Mouse (Mus musculus): ENCODE measurements around the gene Chac1.

Gene Chac1

GRCm38 (mm10) chr2:119350555-119351486 lies at the start of gene Chac1:
TSS of gene Chac1 (plus strand) at chr2:119351229.
- DNase-seq = peak; percentile 90

- DNase-seq = no peak
These were observed 48.2 kb upstream of the Chac1 start for GRCm38 (mm10) chr2:119302876-119303275.

DNA sequence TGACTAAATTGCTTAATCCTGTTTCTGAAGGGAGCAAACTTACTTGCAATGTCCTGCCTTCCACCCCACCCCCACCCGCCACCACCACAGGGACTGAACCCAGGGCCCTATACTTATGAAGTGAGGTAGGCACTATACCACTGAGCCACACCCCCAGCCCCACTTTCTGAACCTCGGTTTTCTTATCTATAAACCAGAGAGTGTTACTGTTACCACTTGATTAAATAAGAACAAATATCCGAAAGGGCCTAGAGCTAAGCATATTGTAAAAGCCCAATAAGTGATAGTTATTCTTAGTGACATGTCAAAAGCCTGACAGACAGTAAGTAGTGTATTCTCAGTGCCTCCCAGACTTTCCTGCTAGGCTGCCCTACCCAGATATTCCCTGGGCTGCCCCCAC lies 46.6 kb upstream of the Chac1 start:
- no peak for DNase-seq

DNA sequence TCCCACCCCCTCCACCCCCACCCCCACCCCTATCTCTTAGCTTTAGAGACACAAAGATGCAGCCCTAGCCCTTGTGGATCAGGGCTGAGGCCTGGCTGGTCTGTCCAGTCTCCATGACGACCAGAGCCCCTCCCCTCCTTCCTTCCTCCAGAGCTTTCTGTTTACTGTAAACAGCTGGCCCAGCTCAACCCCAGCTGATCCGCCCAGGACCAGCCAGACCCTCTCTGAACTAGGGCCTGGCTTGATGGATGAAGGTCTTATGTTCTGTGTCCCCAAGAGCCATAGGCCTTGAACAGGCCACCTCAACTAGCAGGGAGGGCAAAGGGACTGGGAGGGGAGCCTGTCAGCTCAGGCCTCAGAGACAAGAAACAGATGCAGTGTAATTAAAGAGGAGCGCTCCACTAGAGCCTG lies 46.2 kb upstream of the Chac1 start:
- DNase-seq = peak; percentile 69 to 78

- DNase-seq = peak; percentile 60 to 65
These were observed 39.5 kb upstream of the Chac1 start for GRCm38 (mm10) chr2:119311544-119311943.

- DNase-seq = no peak
These were observed 38.6 kb upstream of the Chac1 start for GRCm38 (mm10) chr2:119312380-119312958.

- no peak for DNase-seq
These were observed 37.1 kb upstream of the Chac1 start for GRCm38 (mm10) chr2:119313780-119314479.

DNA sequence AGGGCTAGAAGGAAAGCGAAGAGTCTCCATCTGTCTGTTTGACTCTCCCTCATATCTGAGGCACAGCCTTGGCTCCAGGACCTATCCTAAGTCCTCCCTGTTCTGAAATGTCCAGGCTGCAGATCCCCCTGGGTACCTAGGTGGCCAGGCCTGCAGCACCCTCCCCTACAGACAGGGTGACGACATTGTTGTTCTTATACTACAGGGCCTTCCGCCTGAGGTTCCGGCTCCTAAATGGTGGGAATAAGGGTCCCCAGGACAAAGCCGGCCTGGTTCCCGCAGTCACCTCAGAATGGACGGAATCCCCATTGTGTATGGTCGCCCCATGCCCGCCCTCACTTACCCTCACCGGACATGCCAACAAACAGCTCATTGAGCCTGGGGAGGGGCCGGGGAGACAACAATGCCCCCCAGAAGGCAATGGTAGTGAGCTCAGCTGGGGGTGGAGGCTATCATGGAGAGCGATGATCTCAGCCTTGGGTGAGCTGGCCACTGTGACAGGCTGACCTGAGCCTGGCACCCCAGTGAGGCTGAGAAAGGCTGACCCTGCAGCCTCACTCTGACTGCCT lies 36.2 kb upstream of the Chac1 start:
- DNase-seq = no peak

DNA sequence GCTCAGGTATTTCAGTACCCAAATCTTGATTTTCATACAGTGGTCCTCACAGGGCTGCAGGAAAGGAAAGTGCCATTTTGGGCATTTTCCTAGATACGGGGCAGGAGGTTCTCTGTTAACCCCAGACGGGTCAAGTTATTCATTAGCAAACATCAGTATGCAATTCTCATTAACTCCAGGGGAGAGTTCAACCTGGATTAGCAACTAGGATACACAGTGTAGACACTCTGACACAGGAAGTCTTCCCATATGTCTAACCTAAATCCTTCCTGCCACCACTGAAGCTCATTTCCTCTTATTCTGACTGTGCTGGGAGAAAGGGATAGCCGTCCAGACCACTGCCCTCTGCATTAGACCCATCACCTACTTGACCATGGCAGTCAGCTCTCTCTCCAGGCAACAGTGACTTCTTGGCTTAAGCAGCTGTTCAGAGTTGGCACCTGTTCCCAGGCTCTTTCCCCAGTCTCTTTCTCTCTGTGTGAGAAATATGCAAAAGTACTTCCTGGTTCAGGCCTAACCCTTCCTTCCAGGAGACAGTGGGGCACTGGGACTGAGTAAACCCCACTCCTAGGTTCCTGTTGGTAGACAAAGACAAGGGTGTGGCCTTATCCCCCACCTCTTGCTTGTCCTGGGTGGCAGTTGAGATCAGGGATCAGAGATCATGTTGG lies 32.9 kb upstream of the Chac1 start:
- DNase-seq = peak; percentile 66 to 67

- no peak for DNase-seq
These were observed 30.5 kb upstream of the Chac1 start for GRCm38 (mm10) chr2:119320571-119320970.

DNA sequence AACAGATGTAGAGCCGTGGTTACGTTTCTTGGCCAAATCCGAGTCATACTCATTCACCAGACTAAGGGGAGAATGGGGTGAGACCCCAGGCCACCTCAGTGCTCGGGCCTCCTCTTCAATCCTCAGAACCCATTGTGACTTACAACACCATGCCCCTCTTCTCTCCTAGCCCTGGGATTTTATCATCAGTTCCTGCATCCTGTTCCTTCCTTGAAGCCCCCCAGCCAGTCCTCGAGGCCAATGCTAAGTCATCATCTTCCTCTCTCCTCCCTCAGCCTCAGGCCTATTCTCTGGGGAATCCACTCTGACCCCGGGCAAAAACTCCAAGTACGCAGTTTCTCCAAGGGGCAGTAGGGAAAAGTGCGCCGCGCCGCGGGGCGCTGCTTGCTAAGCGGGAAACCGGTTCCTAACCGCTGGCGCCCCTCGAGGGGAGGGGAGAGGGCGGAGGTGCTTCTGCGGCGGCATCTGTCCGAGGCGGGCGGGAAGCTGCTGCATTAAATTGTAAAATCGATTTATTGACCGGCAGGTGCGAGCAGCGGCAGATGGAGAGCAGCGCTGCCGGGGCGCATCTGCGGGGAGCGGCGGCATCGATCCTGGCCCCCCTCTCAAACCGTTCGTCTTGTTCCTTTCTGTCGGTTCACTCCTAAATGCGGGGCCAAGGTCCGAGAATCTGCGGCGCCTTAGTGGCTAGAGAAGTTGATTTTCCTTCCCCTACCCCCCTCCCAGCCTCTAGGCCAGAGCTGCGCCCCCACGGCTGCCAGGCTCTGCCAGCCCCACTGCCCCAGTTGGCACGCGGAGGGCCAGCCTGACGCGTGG lies 29.1 kb upstream of the Chac1 start:
- DNase-seq = no peak

DNA sequence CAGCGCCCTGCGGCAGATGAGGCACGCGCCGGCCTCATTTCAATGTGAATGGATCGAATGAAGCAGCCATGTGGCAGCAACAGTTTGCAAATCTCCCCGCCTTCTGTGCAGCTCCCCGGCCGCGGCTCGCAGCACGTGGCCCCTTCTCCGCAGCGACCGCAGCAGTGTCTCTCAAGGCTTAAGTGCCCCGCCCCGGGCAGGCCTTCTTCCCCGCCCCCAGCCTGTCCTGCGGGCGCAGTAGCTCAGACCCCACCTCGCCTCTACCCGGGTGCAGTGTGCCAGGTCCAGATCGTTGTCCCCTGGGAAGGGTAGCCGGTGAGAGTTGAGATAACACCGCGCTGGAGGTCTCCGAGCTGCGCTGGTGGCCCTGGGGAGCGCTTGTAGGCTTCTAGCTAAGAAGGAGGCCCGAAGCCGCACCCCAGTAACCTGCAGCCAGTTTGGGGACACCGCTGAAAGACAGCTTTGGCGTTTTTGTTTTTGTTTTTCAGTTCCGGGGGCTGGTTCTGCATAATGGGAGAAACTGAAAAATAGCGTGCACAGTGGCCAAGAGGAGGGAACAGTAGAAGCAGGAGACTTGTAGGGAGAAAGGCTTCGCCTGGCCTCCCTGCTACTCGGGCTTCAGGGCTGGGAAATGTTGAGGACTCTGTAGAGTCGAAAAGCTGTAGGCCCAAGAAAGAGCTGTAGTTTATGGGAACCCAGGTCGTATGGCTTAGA lies 28.3 kb upstream of the Chac1 start:
- no peak for DNase-seq

- no peak for DNase-seq
These were observed 27.0 kb upstream of the Chac1 start for GRCm38 (mm10) chr2:119323866-119324575.

DNA sequence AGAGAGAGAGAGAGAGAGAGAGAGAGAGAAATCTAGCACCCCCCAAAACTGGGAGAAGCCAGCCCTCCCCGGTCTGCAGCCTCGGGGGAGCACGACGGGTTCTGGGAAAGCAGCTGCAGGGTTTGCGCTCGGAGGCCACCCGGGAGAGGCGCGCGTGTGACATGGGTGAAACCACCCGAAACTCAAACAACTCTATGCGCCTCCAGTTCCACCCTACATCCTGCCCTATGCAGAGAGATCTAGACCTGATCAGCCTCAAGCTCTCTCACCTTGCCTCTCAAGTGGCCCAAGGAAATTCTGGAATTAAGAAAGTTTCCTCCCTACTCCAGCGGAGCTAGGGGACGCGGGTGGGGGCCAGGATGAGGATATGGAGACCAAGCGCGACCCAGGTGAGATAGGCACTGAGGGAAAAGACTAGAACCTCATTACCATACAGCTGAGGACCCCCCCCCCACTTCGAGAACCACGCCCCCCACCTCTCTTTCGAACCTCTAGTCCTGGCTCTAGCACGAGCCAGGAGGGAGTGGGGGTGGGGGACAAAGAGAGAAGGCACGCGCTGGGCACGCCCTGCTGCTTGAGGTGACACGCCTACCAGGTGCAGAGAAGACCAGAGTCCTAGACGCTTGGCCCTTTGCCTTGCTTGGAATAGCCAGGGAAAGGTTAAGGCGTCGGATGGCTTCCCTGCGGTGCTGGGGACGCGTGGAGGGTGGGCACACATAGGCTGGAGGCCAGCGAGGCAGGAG lies 26.3 kb upstream of the Chac1 start:
- peak; percentile 64 to 74 for DNase-seq

GRCm38 (mm10) chr2:119325568-119326143 lies 25.4 kb upstream of the Chac1 start, which contains the start of gene Dll4:
TSS of gene Dll4 (plus strand) at chr2:119325784.
- DNase-seq = peak; percentile 69 to 77

DNA sequence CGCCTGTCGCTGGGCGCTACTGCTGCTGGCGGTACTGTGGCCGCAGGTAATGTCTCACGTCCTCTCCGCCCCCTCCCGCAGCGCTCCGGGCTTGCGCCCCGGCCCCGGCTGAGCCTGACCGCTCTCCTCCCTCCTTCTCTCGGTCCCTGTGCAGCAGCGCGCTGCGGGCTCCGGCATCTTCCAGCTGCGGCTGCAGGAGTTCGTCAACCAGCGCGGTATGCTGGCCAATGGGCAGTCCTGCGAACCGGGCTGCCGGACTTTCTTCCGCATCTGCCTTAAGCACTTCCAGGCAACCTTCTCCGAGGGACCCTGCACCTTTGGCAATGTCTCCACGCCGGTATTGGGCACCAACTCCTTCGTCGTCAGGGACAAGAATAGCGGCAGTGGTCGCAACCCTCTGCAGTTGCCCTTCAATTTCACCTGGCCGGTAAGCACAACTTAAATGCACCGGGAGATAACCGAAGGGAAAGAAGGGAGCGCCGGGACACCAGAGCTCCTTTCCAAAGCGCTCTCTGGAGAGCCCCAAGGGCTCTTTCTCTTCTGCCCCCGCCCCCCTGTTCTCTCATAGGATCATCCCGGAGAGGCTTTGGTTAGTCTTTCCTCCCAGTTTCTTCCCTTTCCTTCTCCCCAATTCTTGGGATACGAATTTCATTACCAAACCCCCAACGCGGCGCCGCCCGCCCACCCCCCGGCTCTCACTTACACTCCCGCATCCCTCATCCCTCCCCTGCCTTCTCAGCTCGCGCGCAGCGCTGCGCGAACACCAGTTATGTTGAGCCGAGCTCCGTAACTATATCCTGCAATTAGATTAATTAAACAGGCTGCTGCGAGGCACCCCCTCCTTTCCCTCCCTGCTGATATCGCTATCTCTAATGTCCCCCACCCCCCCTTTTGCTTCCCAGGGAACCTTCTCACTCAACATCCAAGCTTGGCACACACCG lies 24.6 kb upstream of the Chac1 start:
- DNase-seq = no peak

DNA sequence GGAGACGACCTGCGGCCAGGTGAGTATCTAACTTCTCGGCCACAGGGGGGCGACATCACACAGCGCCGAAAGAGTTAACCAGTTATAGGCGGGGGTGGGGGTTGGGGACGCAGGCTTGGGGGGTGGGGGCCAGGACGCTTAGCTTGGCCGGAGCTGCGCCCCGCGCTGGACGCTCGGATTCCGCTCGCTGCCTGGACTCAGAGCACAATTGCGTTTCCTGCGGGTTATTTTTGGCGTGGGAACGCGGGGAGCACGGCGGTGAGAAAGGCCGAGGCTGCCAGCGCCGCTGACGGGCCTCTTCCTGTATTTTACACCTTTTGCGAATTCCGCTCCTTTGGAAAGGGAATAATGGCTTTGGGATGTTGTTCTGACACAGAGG lies 23.9 kb upstream of the Chac1 start:
- peak; percentile 71 to 73 for DNase-seq

DNA sequence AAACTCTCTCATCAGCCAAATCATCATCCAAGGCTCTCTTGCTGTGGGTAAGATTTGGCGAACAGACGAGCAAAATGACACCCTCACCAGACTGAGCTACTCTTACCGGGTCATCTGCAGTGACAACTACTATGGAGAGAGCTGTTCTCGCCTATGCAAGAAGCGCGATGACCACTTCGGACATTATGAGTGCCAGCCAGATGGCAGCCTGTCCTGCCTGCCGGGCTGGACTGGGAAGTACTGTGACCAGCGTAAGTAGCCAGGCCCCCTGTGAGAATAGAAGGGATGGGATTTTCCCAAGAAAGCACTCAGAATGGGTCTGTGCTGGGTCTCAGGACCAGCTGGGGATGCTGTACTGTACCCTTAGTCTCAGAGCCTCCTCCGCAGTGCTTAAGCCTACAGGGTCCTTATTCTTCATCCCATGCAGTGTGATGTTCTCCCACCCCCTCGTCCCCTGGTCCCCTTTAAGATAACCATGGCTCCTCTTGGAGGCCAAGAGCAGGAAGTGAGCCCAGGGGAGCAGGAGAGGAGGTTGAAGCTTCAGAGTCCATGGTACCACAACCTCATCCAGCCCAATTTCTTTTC lies 23.0 kb upstream of the Chac1 start:
- no peak for DNase-seq
